Comparison of ENCODE assay signal across 31 mouse cellular contexts in the genomic region with DNA sequence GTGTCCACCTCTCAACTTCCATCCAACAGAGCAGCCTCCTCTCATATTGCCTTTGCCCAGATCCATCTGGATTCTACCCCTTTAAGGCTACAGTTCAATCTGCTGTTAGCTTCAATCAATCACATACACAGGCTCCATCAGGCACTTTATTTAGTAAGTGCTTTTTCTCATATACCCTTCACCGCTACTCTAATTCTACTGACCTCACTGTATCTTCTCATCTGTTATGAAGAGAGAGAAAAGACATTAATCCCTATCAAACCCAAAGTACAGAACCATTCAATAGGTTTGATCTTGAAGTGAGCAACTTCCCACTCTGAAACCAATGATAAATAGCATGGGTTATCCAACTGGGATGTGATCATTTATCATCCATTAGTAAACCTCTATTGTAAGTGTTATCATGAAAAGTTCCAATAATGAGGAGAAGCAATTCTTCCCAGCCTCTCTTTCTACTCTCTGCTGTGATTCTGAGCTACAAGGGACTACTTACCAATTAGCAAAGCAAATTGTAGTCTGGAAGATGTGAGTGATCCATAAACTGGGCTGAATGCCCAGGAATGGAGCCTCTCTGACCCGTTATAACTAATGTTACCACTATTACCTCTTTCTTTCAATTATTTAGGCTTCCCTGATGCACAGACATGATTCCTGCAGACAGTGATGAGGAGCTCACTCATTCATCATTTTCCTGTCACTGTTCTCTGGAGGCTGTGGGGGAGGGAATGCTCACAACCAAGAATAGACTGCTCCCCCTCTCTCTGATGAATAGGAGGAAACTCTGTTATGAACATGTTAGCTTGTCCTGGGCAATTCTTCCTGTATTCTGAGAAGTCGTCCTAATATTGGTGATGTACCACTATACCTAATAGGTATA. TPM values are rescaled to one million over a fixed set of nuclear protein-coding genes. Genes with fewer than 3 reads are reported as not detected.
DNase-seq lines count a peak whose midpoint lies in the region; ATAC-seq and TF ChIP-seq lines count a peak whose summit lies in the region.
"Had no signal": no experiment of that assay in that cellular context is flagged by ENCODE, and none has a peak within 500 bp of the region (broad histone marks: within the 10 kb centered on the region; RNA-seq: fewer than 3 reads in every experiment).

No protein-coding gene starts in this region.

- no peak for TF ChIP-seq POLR2A in cerebellum, adult 2 months (IDR thresholded peaks at IDR 0.05; ENCODE audit: borderline replicate concordance, insufficient read depth, low read length)

- H3K9me3 ChIP-seq in midbrain, postnatal 0 days (ENCODE audit: low read length): no peaks in the 10 kb centered on the region
- no peaks in the 10 kb centered on the region for H3K9me3 ChIP-seq in midbrain, embryonic 11.5 days (ENCODE audit: control insufficient read depth, low read length)
- no peaks in the 10 kb centered on the region for H3K9me3 ChIP-seq in hindbrain, embryonic 13.5 days
- no peaks in the 10 kb centered on the region for H3K9me3 ChIP-seq in neural tube, embryonic 14.5 days (ENCODE audit: control insufficient read depth, low read length)
- H3K9me3 ChIP-seq in kidney, embryonic 15.5 days (replicated peaks): no peaks in the 10 kb centered on the region
- H3K9me3 ChIP-seq: embryonic facial prominence, embryonic 12.5 days; heart, embryonic 15.5 days; limb, embryonic 12.5 days; midbrain, embryonic 13.5 days had no signal

- WGBS in midbrain, postnatal 0 days: 69% methylated on average over 3 of the region's 3 CpGs
- WGBS in midbrain, embryonic 11.5 days: 88% methylated on average over 3 of the region's 3 CpGs
- whole genome bisulfite sequencing in hindbrain, embryonic 13.5 days: 54% methylated on average over 3 of the region's 3 CpGs
- 67% methylated on average over 3 of the region's 3 CpGs for WGBS in neural tube, embryonic 14.5 days
- WGBS in cerebellum, adult 2 months: 63% methylated on average over 3 of the region's 3 CpGs
- WGBS in kidney, embryonic 15.5 days: 71% methylated on average over 3 of the region's 3 CpGs

- TF ChIP-seq CTCF in midbrain, postnatal 0 days (IDR thresholded peaks at IDR 0.05): no peak
- no peak for TF ChIP-seq CTCF in cerebellum, adult 2 months (IDR thresholded peaks at IDR 0.05; ENCODE audit: borderline replicate concordance, insufficient read depth, low read depth, low read length)

- DNase-seq in embryo, embryonic 11.5 days (ENCODE audit: low read depth, low spot score): peak; percentile 2
- no peak for DNase-seq in embryo, embryonic 9.5 days (ENCODE audit: extremely low spot score)
- peak; percentile 22 for DNase-seq in midbrain, postnatal 0 days (ENCODE audit: low spot score)
- DNase-seq in midbrain, embryonic 11.5 days (ENCODE audit: low spot score, missing footprints): no peak
- no peak for DNase-seq in cerebellum, adult 2 months
- DNase-seq: adrenal gland, postnatal 14 days; cerebellum, adult 9-11 months; gastrocnemius, adult 2 months; heart, postnatal 36 days; kidney, adult 9 months; kidney, postnatal 25 days; layer of hippocampus, postnatal 36 days; liver, postnatal 0 days; lung, postnatal 10 days; right cerebral cortex, postnatal 25 days; spleen, adult 18-20 months; thymus, postnatal 14 days had no signal

- no peaks in the 10 kb centered on the region for H3K4me1 ChIP-seq in midbrain, postnatal 0 days (ENCODE audit: insufficient read depth, low read length)
- H3K4me1 ChIP-seq in midbrain, embryonic 11.5 days (ENCODE audit: control insufficient read depth, insufficient read depth, low read length): no peaks in the 10 kb centered on the region
- 0 out of 2 replicates have a peak, but pooled peaks cover 4% of the 10 kb centered on the region for H3K4me1 ChIP-seq in hindbrain, embryonic 13.5 days (replicated peaks)
- no peaks in the 10 kb centered on the region for H3K4me1 ChIP-seq in neural tube, embryonic 14.5 days (ENCODE audit: control insufficient read depth, insufficient read depth, low read length)
- H3K4me1 ChIP-seq in cerebellum, adult 2 months (ENCODE audit: control insufficient read depth, insufficient read depth, low read length): no peaks in the 10 kb centered on the region
- H3K4me1 ChIP-seq in kidney, embryonic 15.5 days: no peaks in the 10 kb centered on the region
- H3K4me1 ChIP-seq: embryonic facial prominence, embryonic 12.5 days; heart, embryonic 15.5 days; limb, embryonic 12.5 days; midbrain, embryonic 13.5 days had no signal

- H3K27ac ChIP-seq in midbrain, postnatal 0 days (ENCODE audit: low read depth, low read length): no peak overlapping the region
- no peak overlapping the region for H3K27ac ChIP-seq in midbrain, embryonic 11.5 days (ENCODE audit: low read depth, low read length)
- no peak overlapping the region; the same call in 1 of the 2 replicates for H3K27ac ChIP-seq in hindbrain, embryonic 13.5 days
- H3K27ac ChIP-seq in neural tube, embryonic 14.5 days (ENCODE audit: low read depth, low read length): no peak overlapping the region
- H3K27ac ChIP-seq in cerebellum, adult 2 months (ENCODE audit: insufficient read depth, low read length): no peak overlapping the region
- H3K27ac ChIP-seq in kidney, embryonic 15.5 days: no peak overlapping the region
- H3K27ac ChIP-seq: embryonic facial prominence, embryonic 12.5 days; gastrocnemius, adult 2 months; heart, embryonic 15.5 days; layer of hippocampus, adult 2 months; limb, embryonic 12.5 days; midbrain, embryonic 13.5 days had no signal

- ATAC-seq in midbrain, postnatal 0 days (ENCODE audit: low FRiP score): no peak
- ATAC-seq in midbrain, embryonic 11.5 days (ENCODE audit: low FRiP score): no peak
- ATAC-seq in hindbrain, embryonic 13.5 days (ENCODE audit: low FRiP score): peak; percentile 87
- peak; percentile 65; the same call in 1 of the 2 replicates for ATAC-seq in neural tube, embryonic 14.5 days (ENCODE audit: low read depth)
- ATAC-seq in kidney, embryonic 15.5 days (replicated peaks; ENCODE audit: low FRiP score): no peak
- ATAC-seq: liver, postnatal 0 days; midbrain, embryonic 13.5 days had no signal

- H3K4me2 ChIP-seq in midbrain, postnatal 0 days (ENCODE audit: low read depth, low read length, poor library complexity, severe bottlenecking): no peak overlapping the region
- no peak overlapping the region for H3K4me2 ChIP-seq in midbrain, embryonic 11.5 days
- H3K4me2 ChIP-seq in hindbrain, embryonic 13.5 days: no peak overlapping the region
- H3K4me2 ChIP-seq in neural tube, embryonic 14.5 days (ENCODE audit: low read depth, low read length): no peak overlapping the region
- H3K4me2 ChIP-seq in kidney, embryonic 15.5 days: no peak overlapping the region
- H3K4me2 ChIP-seq: embryonic facial prominence, embryonic 12.5 days; heart, embryonic 15.5 days; limb, embryonic 12.5 days; liver, embryonic 11.5 days; midbrain, embryonic 13.5 days had no signal

- no peak overlapping the region for H3K4me3 ChIP-seq in midbrain, postnatal 0 days (ENCODE audit: low read depth, low read length)
- no peak overlapping the region for H3K4me3 ChIP-seq in midbrain, embryonic 11.5 days (ENCODE audit: low read depth, low read length)
- no peak overlapping the region for H3K4me3 ChIP-seq in hindbrain, embryonic 13.5 days
- H3K4me3 ChIP-seq in neural tube, embryonic 14.5 days (ENCODE audit: low read depth, low read length): no peak overlapping the region
- no peak overlapping the region for H3K4me3 ChIP-seq in cerebellum, adult 2 months (replicated peaks; ENCODE audit: insufficient read depth, low read depth, low read length)
- no peak overlapping the region for H3K4me3 ChIP-seq in kidney, embryonic 15.5 days (replicated peaks)
- H3K4me3 ChIP-seq: embryonic facial prominence, embryonic 12.5 days; erythroblast, embryonic 14.5 days; gastrocnemius, adult 2 months; heart, embryonic 15.5 days; layer of hippocampus, adult 2 months; limb, embryonic 12.5 days; midbrain, embryonic 13.5 days had no signal

- no peaks in the 10 kb centered on the region for H3K27me3 ChIP-seq in midbrain, postnatal 0 days (ENCODE audit: insufficient read depth, low read length)
- H3K27me3 ChIP-seq in midbrain, embryonic 11.5 days (ENCODE audit: control insufficient read depth, insufficient read depth, low read length): no peaks in the 10 kb centered on the region
- H3K27me3 ChIP-seq in hindbrain, embryonic 13.5 days: no peaks in the 10 kb centered on the region
- H3K27me3 ChIP-seq in neural tube, embryonic 14.5 days (ENCODE audit: control insufficient read depth, insufficient read depth, low read length): no peaks in the 10 kb centered on the region
- no peaks in the 10 kb centered on the region; the same call in 1 of the 2 replicates for H3K27me3 ChIP-seq in cerebellum, adult 2 months (ENCODE audit: control insufficient read depth, insufficient read depth, low read length)
- H3K27me3 ChIP-seq in kidney, embryonic 15.5 days: no peaks in the 10 kb centered on the region
- H3K27me3 ChIP-seq: embryonic facial prominence, embryonic 12.5 days; heart, embryonic 15.5 days; limb, embryonic 12.5 days; midbrain, embryonic 13.5 days had no signal

- no peak overlapping the region for H3K9ac ChIP-seq in midbrain, postnatal 0 days (replicated peaks; ENCODE audit: low read length, poor library complexity, severe bottlenecking)
- H3K9ac ChIP-seq in midbrain, embryonic 11.5 days (ENCODE audit: low read length): no peak overlapping the region
- H3K9ac ChIP-seq in hindbrain, embryonic 13.5 days: no peak overlapping the region
- H3K9ac ChIP-seq in neural tube, embryonic 14.5 days (replicated peaks; ENCODE audit: low read depth, low read length): no peak overlapping the region
- no peak overlapping the region for H3K9ac ChIP-seq in kidney, embryonic 15.5 days
- H3K9ac ChIP-seq: embryonic facial prominence, embryonic 12.5 days; heart, embryonic 15.5 days; limb, embryonic 12.5 days; liver, postnatal 0 days; midbrain, embryonic 13.5 days had no signal

- no peaks in the 10 kb centered on the region for H3K36me3 ChIP-seq in midbrain, postnatal 0 days (ENCODE audit: insufficient read depth, low read length)
- H3K36me3 ChIP-seq in midbrain, embryonic 11.5 days (ENCODE audit: control insufficient read depth, insufficient read depth, low read length): no peaks in the 10 kb centered on the region
- no peaks in the 10 kb centered on the region for H3K36me3 ChIP-seq in hindbrain, embryonic 13.5 days
- H3K36me3 ChIP-seq in neural tube, embryonic 14.5 days (ENCODE audit: control insufficient read depth, insufficient read depth, low read length): no peaks in the 10 kb centered on the region
- H3K36me3 ChIP-seq in kidney, embryonic 15.5 days: no peaks in the 10 kb centered on the region
- H3K36me3 ChIP-seq: embryonic facial prominence, embryonic 12.5 days; heart, embryonic 15.5 days; limb, embryonic 12.5 days; midbrain, embryonic 13.5 days had no signal

RNA-seq across cellular contexts. Expression of gene Nwd2, which starts 31.9 kb away (rescaled TPM):
- total RNA-seq in midbrain, postnatal 0 days (2014; rRNA removed): 20.7 and 21.0 TPM in 2 replicates
- 9.1 and 13.7 TPM in 2 replicates for polyA plus RNA-seq in midbrain, postnatal 0 days (2015; fragmentation: Nextera tagmentation; extraction: Ambion mirVana)
- 2.1 and 3.1 TPM in 2 replicates for polyA plus RNA-seq in midbrain, embryonic 11.5 days (2014; fragmentation: Nextera tagmentation; extraction: Ambion mirVana)
- 11.0 and 12.5 TPM in 2 replicates for polyA plus RNA-seq in hindbrain, embryonic 13.5 days (2015; fragmentation: Nextera tagmentation; extraction: Ambion mirVana)
- 26.3 and 31.7 TPM in 2 replicates for polyA plus RNA-seq in neural tube, embryonic 14.5 days (2014; fragmentation: Nextera tagmentation; extraction: Ambion mirVana)
- 5.2 and 5.8 TPM in 2 replicates for polyA plus RNA-seq in cerebellum, adult 2 months (2012; rRNA removed)
- 0.23 and 0.49 TPM in 2 replicates for polyA plus RNA-seq in kidney, embryonic 15.5 days (2015; fragmentation: Nextera tagmentation; extraction: Ambion mirVana)
- total RNA-seq: common myeloid progenitor, adult 5-6 weeks; gastrocnemius, adult 2 months; gastrocnemius, postnatal 4 days; heart, adult 8-10 months; heart, postnatal 36 days; megakaryocyte, adult 5-6 weeks had no signal
- polyA plus RNA-seq: erythroblast, embryonic 14.5 days; heart, embryonic 15.5 days had no signal

Comparison
In these comparisons a context has a peak if more than half of its experiments do, and no peak if none do; other contexts are left out.
1. DNase-seq: peak in embryo, embryonic 11.5 days (single experiment) and midbrain, postnatal 0 days (single experiment); none in embryo, embryonic 9.5 days (single experiment), midbrain, embryonic 11.5 days (single experiment) and cerebellum, adult 2 months (0 of 2).
2. ATAC-seq: peak in hindbrain, embryonic 13.5 days (single experiment) and neural tube, embryonic 14.5 days (single experiment); none in midbrain, postnatal 0 days (single experiment), midbrain, embryonic 11.5 days (single experiment) and kidney, embryonic 15.5 days (single experiment).